Comparison of ENCODE assay signal across 20 mouse cellular contexts in genomic region chr10:57282896-57283295, GRCm38 (mm10).
"Had no signal": no experiment of that assay in that cellular context is flagged by ENCODE, and none has a peak within 500 bp of the region (broad histone marks: within the 10 kb centered on the region; RNA-seq: fewer than 3 reads in every experiment).

No protein-coding gene starts in this region.

- H3K27me3 ChIP-seq: limb, embryonic 12.5 days; limb, embryonic 15.5 days; midbrain, embryonic 12.5 days; midbrain, embryonic 15.5 days; neural tube, embryonic 12.5 days; neural tube, embryonic 15.5 days had no signal

- ATAC-seq: intestine, postnatal 0 days; liver, postnatal 0 days; lung, postnatal 0 days; midbrain, embryonic 15.5 days had no signal

- H3K9ac ChIP-seq: limb, embryonic 12.5 days; limb, embryonic 15.5 days; liver, embryonic 14.5 days; liver, postnatal 0 days; lung, embryonic 14.5 days; midbrain, embryonic 12.5 days; midbrain, embryonic 15.5 days; neural tube, embryonic 12.5 days; neural tube, embryonic 15.5 days had no signal

- H3K4me2 ChIP-seq: limb, embryonic 12.5 days; limb, embryonic 15.5 days; liver, embryonic 11.5 days; lung, embryonic 14.5 days; midbrain, embryonic 12.5 days; midbrain, embryonic 15.5 days; neural tube, embryonic 12.5 days; neural tube, embryonic 15.5 days had no signal

- H3K27ac ChIP-seq: limb, embryonic 12.5 days; limb, embryonic 15.5 days; liver, embryonic 14.5 days; macrophage; midbrain, embryonic 12.5 days; midbrain, embryonic 15.5 days; neural tube, embryonic 12.5 days; neural tube, embryonic 15.5 days; stomach, postnatal 0 days had no signal

- DNase-seq: kidney, adult 2 months; kidney, postnatal 10 days; kidney, postnatal 36 days; left cerebral cortex, postnatal 4 days; liver, postnatal 0 days; lung, embryonic 14.5 days; thymus, adult 2 months; thymus, postnatal 25 days had no signal

- H3K4me1 ChIP-seq: limb, embryonic 12.5 days; limb, embryonic 15.5 days; midbrain, embryonic 12.5 days; midbrain, embryonic 15.5 days; neural tube, embryonic 12.5 days; neural tube, embryonic 15.5 days had no signal

- H3K36me3 ChIP-seq: limb, embryonic 12.5 days; limb, embryonic 15.5 days; midbrain, embryonic 12.5 days; midbrain, embryonic 15.5 days; neural tube, embryonic 12.5 days; neural tube, embryonic 15.5 days had no signal

- H3K9me3 ChIP-seq: limb, embryonic 12.5 days; limb, embryonic 15.5 days; midbrain, embryonic 12.5 days; midbrain, embryonic 15.5 days; neural tube, embryonic 12.5 days; neural tube, embryonic 15.5 days had no signal

- H3K4me3 ChIP-seq: limb, embryonic 12.5 days; limb, embryonic 15.5 days; midbrain, embryonic 12.5 days; midbrain, embryonic 15.5 days; neural tube, embryonic 12.5 days; neural tube, embryonic 15.5 days had no signal
